Mouse (Mus musculus) heart, postnatal 4 days (tissue): ENCODE results near the gene Antxr2. TPM values are rescaled to one million over a fixed set of nuclear protein-coding genes. Genes with fewer than 3 reads are reported as not detected.
A peak's percentile ranks its signal among the peaks of the same experiment; 100 is the strongest.

ENCODE experiments used
- DNase-seq: peaks from one replicate; pipeline ENCODE4 v3.0.0; 2021
- total RNA-seq, 2 experiments: library from RNA; stranded (reverse); gene quantifications; 2 replicates each; pipeline ENCODE4 v1.2.3; 2021

Gene Antxr2
- 100 to 1,000 TPM; 107 to 108 TPM for total RNA-seq

DNA sequence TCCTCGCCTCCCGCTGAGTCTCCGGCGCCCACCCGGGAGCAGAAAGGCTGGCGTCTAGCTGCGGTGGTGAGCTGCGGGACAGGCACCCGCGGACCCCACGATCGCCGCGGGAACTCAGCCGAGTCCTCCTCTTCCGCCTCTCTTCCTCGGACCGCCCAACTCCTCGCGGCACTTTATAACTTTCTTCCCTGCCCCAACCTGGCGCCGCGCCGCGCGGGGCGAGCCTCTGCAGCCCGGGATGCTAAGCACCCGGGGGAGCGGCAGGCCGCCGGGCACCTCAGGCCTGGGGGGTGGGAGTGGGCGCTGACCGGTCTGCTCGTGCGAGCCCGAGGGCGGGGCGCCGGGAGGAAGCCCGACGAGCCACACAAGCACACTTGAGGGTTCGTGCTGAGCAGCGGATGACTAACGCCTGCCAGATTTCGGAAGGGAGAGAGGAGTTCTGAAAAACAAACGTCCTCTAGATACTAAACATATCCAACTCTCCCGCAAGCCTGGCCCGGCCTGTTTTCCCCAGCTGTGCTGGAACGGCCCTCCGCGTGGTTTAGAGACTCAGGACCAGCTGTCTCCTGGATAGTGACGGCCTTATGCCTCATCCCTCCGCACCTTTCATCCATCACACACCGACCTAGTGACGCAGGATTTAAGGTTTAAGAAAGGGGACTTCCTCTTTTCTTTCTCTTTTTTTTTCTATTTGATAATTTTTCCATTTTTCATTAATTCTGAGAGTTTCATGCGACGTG is at the start of gene Antxr2:
Gene Antxr2 (minus strand): TSS at position 142 of the 740 bp plus-strand sequence.
- peak; percentile 77 for DNase-seq

DNA sequence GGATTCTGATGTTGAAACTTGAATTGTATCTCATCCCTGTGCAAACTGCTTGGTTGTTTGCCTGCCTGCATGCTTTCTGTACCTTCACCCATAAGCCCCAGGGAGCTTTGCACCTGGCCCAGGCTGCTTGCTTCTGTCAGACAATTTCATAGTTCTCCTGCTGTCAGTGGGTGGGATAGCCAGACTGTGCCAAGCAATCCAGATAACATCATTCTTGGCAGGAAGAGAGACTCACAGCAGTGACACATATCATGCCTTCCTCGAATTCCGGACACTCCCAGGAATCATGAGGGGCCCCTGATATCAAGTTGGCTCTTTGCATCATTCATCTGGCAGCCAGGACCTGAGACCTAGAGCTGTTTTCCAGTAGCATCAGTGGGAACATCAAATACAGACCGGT is 45.8 kb upstream of the Antxr2 start:
- DNase-seq, result peak; percentile 36

DNA sequence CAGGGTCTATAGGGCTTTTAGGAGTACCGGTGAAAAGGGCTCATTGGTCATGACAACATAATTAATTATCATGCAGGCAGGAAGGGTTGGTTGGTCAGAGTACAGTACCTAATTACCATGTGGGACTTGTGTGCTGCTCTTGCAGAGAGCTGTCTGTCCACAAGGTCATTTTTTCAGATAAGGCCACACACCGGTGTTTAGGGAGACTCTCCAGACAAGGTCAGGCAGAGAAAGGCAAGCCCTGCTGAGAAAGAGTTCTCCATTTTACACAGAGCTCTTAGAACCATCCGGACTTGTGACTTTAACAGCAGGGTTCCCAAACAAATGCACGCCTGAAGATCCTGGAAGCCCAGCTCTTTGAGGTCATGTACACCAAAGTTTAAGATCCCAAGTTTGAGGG is 38.3 kb upstream of the Antxr2 start:
- peak; percentile 15 for DNase-seq

DNA sequence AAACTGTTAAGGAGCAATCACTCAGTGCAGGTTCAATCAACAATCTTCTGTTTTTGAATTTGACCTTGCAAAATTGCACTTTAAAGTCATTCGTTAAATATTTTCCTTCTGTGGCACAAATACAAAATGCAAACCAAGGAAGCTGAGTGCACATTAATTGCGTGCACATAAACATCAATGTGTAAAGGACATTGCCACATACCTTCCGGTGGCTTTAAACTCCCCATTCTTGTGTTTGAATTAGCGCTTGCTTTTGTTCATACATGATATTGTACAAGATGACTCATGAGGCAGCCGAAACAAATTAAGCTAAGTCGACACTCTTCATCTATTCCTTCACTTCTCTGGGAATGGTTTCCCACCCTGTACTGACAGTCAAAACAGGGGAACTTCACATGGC is 24.4 kb upstream of the Antxr2 start:
- DNase-seq, result no peak

DNA sequence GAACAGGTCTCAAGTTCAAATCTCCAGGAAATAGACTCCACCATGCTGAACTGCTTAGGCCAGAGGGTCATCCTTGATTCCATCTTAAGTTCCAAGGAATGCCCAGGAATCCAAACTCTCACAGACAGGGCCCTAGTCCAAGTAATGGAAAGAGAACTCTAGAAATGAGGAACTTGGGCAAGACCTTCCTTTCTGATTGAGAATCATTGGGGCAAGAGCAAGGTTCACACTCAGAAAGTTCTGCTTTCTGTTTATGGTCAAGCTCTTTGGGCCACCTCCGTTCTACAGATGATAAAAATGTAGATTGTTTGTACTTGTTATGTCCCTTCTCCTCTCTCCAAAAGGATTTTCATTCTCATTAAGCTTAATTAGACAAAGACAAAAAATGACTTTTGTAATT is 24.0 kb upstream of the Antxr2 start:
- DNase-seq, result no peak

DNA sequence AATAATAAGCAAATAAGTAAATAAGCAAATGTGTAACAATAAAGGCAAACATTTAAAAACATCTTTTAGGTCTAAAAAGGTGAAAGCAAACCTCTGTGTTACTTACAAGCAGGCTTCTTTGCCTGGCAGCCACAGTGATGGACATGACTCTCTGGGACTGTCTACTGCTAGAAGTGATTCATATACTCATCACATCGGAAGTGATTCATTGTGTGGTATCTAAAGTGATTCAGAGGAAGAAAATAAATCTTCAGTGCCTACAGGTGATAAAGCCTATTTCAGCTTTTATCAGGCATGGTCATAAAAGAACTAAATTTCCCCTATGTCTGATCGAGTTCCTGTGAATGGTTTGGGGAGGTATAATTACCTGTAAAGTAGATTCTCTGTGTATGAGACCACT is 4.1 kb upstream of the Antxr2 start:
- DNase-seq, result no peak

DNA sequence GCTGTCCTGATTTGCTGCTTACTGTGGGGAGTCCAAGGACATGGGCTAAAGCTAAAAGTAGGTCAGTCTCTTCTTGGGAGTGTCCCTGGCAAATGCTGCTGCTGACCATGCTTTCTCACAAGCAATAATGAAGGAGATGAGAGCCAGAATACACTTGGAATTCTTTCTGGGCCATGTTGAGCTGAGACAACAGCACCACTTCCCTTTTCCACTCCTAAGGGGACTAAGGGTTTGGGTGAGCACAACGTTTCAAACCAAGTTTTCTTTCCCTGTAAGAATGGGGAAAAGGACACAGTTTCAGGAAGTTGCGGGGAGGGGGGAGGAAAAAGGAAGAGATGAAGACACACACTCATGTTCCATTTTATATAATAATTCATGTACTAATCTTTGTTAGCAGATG is 3.4 kb upstream of the Antxr2 start:
- DNase-seq, result no peak

DNA sequence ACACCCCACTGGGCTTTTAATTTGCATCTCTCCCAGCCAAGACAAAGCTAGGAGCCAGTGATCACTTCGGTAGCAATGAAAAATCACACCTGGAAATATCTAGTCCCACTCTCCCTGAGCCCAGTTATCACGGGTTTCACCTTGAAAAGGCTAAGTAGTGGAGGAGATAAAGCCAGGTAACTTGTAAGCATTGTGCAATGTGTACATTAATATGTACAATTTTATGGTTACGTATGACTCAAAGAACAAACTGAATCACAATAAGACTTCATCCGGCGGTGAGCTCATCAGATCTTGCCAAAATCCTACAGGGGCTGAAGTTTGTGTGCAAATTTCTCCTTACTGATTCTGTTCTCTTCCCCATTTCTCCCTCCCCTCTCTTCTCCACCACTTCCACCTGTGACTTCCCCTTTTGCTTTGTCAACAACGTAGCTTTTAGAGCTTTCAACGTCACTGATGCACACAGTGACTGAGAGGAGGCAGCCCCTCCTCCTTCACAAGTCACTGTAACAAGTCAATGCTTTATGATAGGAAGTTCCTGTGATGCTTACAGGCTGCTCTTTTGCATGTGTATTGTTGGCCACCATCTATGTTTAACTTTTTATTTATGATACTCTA is 2.1 kb upstream of the Antxr2 start:
- no peak for DNase-seq

DNA sequence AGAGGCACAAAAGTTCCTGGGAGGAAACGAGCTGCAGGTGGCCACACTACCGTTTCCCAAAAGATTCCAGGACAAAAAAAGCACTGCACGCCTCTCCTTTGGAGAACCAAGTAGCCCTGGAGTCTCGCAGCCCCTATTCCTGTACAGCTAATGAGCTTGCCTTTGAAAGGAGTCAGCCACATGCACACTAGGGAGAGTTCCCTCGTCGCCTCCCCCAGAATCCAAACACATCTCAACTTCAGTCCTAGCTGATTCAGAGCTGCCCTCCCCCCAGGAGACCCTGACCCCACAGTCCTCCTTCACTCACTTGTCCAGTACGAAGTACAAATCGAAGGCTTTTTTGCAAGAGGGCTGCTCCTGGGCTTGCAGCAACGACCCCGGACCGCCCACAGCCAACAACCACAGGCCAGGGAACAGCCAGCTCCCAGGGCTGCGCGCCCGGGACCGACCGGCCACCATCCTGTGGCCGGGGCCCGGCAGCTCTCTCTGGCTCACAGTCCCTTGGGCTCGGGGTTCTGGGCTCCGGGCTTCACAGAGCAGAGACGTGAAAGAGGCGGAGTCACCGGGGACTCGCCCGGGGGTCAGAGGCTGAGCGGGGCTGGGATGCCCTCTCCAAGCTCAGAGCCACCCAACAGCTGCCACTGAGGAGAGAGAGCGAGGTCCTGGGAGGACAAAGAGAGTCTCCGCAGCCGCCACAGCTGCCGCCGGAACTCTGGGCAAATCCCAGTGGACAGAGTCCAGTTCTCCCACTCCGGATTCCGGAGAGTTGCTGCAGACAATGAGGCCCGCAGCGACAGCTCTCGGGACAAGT is 547 bp downstream of the Antxr2 start:
- peak; percentile 71 for DNase-seq

DNA sequence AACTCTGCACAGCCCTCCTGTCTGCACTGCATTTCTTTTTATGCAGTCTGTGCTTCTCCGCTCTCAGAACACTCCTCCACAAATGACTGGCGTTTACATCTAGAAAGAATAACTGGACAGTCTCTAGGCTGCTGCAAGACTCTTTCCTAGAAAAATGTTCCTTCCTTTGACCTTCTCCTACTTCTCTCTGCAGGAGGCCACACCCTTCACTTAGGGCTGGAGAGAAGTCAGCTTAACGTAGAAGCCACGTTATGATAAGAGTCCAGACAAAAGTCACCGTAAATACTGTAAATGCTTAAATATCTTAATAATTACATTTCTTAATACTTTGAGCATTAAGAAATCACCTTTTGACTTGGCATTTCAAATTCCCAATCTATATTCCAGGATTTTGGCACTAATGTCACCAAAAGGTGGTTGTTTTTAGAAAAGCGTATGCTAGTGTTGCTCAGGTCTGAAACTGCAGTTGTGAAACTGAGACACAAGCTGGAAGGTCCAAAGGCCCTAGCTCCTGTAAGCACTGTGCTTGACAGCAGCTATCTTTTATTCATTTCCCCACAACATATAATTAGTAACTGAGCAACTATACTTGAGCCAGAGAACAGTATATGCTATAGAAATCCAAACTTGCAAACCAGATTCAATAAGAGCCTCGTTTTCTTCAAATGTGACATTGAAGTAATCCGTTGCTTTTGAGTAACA is 3.0 kb downstream of the Antxr2 start:
- DNase-seq, result no peak

DNA sequence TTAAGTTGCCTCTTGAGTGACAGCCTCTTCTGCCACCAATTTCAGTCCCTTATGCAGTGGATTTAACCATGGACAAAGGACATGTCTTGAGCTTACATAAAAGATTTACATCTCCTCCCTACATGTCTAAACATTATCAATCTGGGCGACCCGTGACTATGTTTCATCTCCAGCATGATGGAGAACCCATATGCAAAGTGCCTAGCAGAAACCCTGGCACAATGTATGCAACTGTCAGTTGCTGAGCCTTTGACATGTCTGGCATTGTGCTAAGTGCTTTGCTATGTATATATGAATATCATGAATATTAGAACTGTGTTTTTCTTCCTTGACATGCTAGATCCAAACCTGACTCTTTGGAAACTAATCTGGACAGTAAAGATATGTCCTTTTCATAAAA is 4.9 kb downstream of the Antxr2 start:
- no peak for DNase-seq

DNA sequence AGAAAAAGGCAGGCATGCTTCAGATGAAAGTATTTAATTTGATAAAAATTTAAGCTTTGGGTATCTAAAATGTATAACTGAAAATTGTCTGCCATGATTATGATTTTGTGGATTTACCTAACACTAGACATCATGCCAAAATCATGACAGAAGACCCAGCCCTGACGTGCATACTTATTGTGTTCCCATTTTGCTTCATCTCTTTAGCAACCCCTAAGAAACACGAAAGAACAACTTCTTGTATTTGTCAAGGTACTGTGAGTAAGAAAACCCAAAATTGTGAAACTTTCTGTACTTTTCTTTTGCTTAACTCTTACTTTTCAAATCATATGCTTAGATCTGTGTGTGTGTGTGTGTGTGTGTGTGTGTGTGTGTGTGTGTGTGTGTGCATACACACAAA is 6.3 kb downstream of the Antxr2 start:
- DNase-seq, result no peak

DNA sequence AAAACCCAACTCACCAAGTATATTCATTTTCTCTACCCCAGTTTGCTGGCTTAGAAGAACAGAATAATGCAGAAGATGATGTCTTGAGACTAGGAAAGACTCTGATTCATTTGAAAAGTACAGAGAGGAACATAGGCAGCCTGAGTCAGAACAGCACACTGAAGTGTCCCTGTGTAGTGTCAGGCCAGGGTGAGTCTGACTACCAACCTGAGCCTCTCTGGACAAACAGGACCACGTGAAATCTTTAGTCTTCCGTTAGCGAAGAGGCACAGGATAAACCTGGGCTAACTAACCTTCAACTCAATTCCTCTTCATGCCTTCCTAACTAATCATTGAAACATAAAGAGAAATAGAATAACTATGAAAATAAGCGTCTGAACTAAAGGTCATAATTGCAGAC is 9.3 kb downstream of the Antxr2 start:
- DNase-seq, result no peak

DNA sequence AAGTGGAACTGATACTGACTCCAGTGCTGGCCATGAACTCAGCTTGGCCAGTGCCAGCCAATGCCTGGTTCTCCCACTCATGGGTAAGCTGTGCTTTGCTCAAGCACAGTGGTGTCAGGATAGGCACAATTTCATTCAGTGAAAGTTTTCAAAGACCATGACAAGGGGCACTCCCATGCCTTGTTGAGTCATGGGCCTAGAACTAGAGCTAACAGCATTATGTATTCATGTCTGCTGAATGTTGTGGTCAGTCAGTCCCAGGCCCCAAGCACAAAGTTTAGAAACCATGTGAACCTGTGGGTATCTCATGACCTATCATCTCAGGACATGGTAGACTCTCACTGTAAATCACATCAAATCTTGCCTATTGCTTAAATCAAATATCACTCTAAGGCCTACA is 10.2 kb downstream of the Antxr2 start:
- DNase-seq, result no peak

DNA sequence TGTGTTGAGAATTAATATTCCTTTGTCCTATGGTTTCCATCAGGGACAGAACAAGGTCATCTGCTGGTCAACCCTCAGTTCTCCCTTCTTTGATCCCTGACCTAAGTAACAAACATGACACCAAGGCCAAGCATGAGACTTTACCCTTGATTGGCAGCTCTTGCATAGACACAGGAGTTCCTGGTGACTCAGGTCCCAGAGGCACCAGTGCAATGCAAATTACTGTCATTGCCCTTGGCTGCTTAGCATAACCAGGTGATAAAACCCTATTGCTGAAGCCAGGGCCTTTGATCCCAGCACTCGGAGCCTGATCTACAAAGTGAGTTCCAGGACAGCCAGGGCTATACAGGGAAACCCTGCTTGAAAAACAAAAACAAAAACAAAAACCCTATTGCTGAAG is 11.4 kb downstream of the Antxr2 start:
- no peak for DNase-seq

DNA sequence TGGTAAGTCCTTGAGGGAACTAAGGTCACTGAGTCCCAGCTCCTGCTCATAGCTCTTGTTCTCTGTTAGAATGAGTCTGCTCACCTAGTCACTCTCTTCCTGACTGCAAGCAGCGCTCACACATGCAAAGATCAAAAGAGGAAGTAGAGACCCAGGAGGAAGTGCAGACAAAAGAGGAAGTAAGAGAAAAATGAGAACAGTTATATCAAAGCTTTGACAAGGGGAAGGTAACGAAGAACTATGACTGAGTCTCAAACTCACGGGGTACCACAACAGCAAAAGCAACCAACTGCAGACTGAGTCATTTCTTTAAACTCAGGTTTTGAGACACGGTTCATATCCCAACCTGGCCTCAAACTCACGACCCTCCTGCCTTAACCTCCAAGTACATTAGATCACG is 12.7 kb downstream of the Antxr2 start:
- no peak for DNase-seq

DNA sequence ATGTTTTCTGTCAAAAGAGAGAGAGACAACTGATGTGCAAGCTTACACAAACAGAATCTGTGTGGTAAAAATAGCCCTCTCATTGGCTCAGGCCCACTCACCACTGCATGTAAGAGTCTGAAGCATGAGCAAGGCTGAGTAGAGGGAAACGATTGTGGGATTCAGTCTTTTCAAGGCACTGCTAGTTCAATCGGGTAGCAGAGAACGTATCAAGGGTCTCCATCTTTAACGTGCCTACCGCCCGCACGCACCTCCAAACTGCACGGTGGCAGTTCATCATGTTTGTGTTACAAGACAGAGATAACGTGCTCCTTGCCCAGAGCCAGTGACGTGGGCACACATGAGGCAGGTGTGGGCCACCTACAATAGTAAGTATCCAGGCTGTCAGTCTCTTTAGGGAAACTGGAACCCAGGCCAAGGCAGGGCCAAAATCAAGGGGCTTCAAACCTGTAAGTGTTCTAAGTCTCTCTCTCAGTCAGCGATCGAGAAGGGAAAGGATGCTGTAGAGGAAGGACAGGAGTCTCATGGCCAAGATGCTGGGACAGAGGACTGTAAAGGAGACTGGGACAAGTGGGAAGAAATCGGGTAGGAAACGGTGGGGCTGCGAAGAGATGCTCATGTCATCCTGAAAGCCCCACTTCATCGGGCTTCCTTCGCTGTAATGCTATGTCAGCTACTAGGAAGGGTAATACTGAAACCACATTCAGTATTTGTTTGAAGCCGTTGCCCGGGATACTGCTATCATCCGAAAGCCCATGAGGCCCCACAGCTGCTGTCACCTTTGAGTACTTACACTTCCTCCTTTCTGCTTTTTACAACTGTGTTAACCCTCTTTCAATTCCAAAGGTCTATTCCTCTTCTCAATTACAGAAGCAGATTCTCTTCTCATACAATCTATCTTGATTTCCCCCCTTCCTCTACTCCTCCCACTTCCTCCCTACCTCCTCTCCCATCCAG is 14.3 kb downstream of the Antxr2 start:
- peak; percentile 44 for DNase-seq

DNA sequence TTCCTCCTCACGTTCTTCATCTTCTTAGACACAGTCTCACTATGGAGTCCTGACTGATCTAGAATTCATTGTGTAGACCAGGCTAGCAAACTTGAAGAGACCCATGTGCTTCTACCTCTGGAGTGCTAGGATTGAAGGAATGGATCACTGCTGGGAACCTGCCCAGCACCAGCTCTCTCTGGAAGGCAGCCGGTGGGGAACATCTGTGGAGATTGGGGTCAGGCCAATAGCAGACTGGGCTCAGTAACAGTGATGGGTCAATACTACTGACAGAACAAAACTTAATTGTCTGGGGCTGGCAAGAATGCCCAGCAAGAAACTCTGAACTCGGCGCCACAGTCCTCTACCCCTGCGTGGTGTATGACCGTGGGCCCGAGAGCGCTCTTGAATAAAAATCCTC is 25.1 kb downstream of the Antxr2 start:
- DNase-seq, result no peak

DNA sequence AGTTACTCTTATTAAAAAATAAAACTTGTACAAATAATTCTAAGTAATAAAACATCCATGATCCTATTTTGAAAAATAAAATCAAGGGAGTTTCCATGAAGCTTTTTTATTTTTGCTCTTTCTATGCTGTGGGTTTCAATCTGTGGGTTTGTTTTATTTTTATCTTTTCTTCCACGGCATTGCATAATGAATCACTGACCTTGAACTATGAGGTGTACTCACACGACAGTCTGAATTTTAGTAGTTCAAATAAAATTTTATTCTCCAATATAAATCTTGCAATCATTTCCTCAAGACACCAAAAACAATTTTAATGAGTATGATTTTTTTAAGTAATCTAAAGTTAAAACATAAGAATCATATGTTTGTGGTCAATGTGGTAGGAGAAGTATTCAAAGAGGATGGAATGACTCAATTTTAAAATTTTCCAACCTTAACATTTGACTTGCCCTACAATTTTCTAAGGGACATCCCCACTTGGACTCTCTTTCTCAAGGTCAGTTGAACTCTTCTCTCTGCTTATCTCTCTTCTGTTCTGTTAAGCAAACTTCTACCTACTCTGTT is 31.5 kb downstream of the Antxr2 start:
- no peak for DNase-seq

DNA sequence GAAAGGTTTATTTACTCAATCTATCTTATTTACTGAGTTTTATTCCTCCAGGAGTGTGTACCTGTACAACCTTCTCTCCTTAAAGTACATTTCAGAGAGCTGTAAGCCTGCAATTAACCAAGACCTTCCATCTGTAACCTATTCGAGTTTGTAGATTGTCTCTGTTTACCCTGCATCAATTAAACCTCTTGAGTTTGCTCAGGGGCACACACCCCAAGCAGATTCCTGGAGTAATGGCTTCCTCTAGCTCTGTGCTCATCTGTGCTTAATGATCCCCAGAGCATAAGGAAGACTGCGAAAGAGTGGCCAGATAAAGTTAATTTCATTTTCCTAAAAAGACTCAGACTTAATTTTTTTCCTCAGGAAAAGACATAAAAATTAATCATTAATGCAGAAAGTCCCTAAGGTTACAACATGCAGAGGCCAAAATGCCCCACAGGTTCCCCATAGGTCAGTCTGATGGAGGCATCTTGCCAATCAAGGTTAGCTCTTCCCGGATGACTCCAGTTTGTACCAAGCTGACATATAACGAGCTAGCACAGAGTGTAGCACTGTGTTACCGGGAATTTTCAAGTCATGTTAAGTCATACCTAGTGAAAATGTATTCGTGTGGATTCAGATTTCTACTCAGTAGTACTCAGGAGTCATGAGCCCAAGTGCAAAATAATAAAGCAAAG is 34.2 kb downstream of the Antxr2 start:
- no peak for DNase-seq

DNA sequence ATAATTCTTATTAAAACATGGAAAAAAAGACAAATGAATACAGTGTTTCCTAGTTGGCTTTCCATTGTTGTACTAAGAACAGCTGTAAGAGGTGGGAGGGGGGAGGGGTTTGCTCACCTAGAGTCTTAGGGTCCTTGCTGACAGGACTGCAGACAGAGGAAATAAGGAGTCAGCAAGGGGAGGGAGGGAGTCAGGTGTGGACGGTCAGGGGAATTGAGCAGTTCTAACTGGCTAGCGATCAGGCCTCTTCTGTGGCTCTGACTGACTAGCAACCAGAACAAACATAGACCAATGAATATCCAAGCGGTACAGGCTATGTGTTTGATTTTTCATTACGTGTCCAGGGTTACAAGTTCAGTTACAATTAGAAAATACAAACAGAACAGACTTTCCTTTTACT is 35.0 kb downstream of the Antxr2 start:
- DNase-seq, result no peak
